Mouse (Mus musculus) heart, postnatal 14 days (tissue): ENCODE data around the gene Rbfox2. TPM values are rescaled to one million over a fixed set of nuclear protein-coding genes. Genes with fewer than 3 reads are reported as not detected.
"Not testable (repeated sequence)": the region's sequence is repeated elsewhere in the genome, so short reads cannot be mapped to it uniquely, and the experiment has no call there.

Experiments used
- DNase-seq, 2 experiments: peaks; one replicate each; pipeline ENCODE4 v3.0.0; 2021 to 2022
- intact Hi-C: fragments of 180-260 bp; cut with DNase I; formaldehyde crosslinking; loops from one replicate; pipeline ENCODE4 v1.15.1; 2025
- total RNA-seq, 2 experiments: library from RNA; stranded (reverse); gene quantifications; 2 replicates each; pipeline ENCODE4 v1.2.3; 2021

Gene Rbfox2
- total RNA-seq, 2 experiments from 2014 or later = 112 to 118 TPM

GRCm38 (mm10) chr15:77085818-77086217 is 221.0 kb downstream of the Rbfox2 start:
- peak; percentile 62 to 77 for DNase-seq
- intact Hi-C loops = no loop called here

GRCm38 (mm10) chr15:77081454-77081853 is 225.3 kb downstream of the Rbfox2 start:
- intact Hi-C loops = no loop called here
- no peak for DNase-seq

GRCm38 (mm10) chr15:77080684-77081254 is 226.0 kb downstream of the Rbfox2 start:
- intact Hi-C loops = no loop called here
- DNase-seq = peak; percentile 15 to 37

GRCm38 (mm10) chr15:77079890-77080361 is 226.9 kb downstream of the Rbfox2 start:
- peak; percentile 34 to 52 for DNase-seq
- intact Hi-C loops = loop anchor here (5.0 kb wide), 1 partner anchor 137 kb away; no protein-coding TSS in a partner anchor

GRCm38 (mm10) chr15:77079256-77079822 is 227.5 kb downstream of the Rbfox2 start:
- no peak for DNase-seq
- intact Hi-C loops = loop anchor here (5.0 kb wide), 1 partner anchor 138 kb away; no protein-coding TSS in a partner anchor

- intact Hi-C loops = loop anchor here (5.0 kb wide), 1 partner anchor 139 kb away; no protein-coding TSS in a partner anchor
- no peak for DNase-seq
These were observed 228.0 kb downstream of the Rbfox2 start for GRCm38 (mm10) chr15:77078786-77079185.

- no peak for DNase-seq
- intact Hi-C loops = loop anchor here (5.0 kb wide), 1 partner anchor 139 kb away; no protein-coding TSS in a partner anchor
These were observed 228.9 kb downstream of the Rbfox2 start for GRCm38 (mm10) chr15:77077906-77078305.

GRCm38 (mm10) chr15:77076523-77076922 is 230.3 kb downstream of the Rbfox2 start:
- intact Hi-C loops = loop anchor here (5.0 kb wide), 1 partner anchor 141 kb away; no protein-coding TSS in a partner anchor
- no peak for DNase-seq

- DNase-seq = no peak
- intact Hi-C loops = no loop called here
These were observed 234.1 kb downstream of the Rbfox2 start for GRCm38 (mm10) chr15:77072556-77073163.

- peak in 1 of 2 experiments; percentile 37 for DNase-seq
- intact Hi-C loops = no loop called here
These were observed 235.3 kb downstream of the Rbfox2 start for GRCm38 (mm10) chr15:77071501-77071900.

GRCm38 (mm10) chr15:77070745-77071268 is 236.0 kb downstream of the Rbfox2 start:
- intact Hi-C loops = no loop called here
- DNase-seq = no peak

GRCm38 (mm10) chr15:77069019-77069418 is 237.8 kb downstream of the Rbfox2 start:
- DNase-seq = no peak
- intact Hi-C loops = loop anchor here (5.0 kb wide), 1 partner anchor 92 kb away; no protein-coding TSS in a partner anchor

- intact Hi-C loops = loop anchor here (5.0 kb wide), 1 partner anchor 91 kb away; no protein-coding TSS in a partner anchor
- peak; percentile 46 to 50 for DNase-seq
These were observed 238.4 kb downstream of the Rbfox2 start for GRCm38 (mm10) chr15:77068439-77068861.

- intact Hi-C loops = loop anchor here (5.0 kb wide), 1 partner anchor 89 kb away; no protein-coding TSS in a partner anchor
- DNase-seq = no peak
These were observed 240.6 kb downstream of the Rbfox2 start for GRCm38 (mm10) chr15:77066233-77066632.

GRCm38 (mm10) chr15:77065259-77065852 is 241.4 kb downstream of the Rbfox2 start:
- DNase-seq = no peak
- intact Hi-C loops = loop anchor here (5.0 kb wide), 1 partner anchor 88 kb away; no protein-coding TSS in a partner anchor

GRCm38 (mm10) chr15:77062746-77063145 is 244.1 kb downstream of the Rbfox2 start:
- intact Hi-C loops = loop anchor here (2.0 kb wide), 1 partner anchor 24 kb away; no protein-coding TSS in a partner anchor
- DNase-seq = no peak

- intact Hi-C loops, DNase-seq: not testable (repeated sequence)
These were observed 247.4 kb downstream of the Rbfox2 start for GRCm38 (mm10) chr15:77059416-77059815.

- intact Hi-C loops = no loop called here
- no peak for DNase-seq
These were observed 248.2 kb downstream of the Rbfox2 start for GRCm38 (mm10) chr15:77058566-77058965.

GRCm38 (mm10) chr15:77056791-77057051 is 250.1 kb downstream of the Rbfox2 start:
- no peak for DNase-seq
- intact Hi-C loops = no loop called here

GRCm38 (mm10) chr15:77056001-77056790 is 250.6 kb downstream of the Rbfox2 start:
- DNase-seq = no peak
- intact Hi-C loops = no loop called here
